Mouse (Mus musculus) forebrain, embryonic 13.5 days (tissue): Measurements from ENCODE around the gene Zfand5. TPM values are rescaled to one million over a fixed set of nuclear protein-coding genes. Genes with fewer than 3 reads are reported as not detected.
"Not testable (repeated sequence)": the region's sequence is repeated elsewhere in the genome, so short reads cannot be mapped to it uniquely, and the experiment has no call there.

Experiments used
- ATAC-seq: fragments of 200-750 bp; cut with Nextera tagmentation; 2 replicates; pipeline ENCODE4 v1.8.0; 2017
- H3K27ac ChIP-seq: fragments of 300-500 bp; sonication (generic); 2 replicates; pipeline ENCODE4 v1.5.1; 2015; ENCODE audit warnings: inconsistent platforms, mild to moderate bottlenecking, moderate library complexity
- H3K27me3 ChIP-seq: fragments of 300-500 bp; sonication (generic); 2 replicates; pipeline ENCODE4 v1.6.1; 2015; ENCODE audit warnings: mild to moderate bottlenecking, inconsistent platforms
- H3K36me3 ChIP-seq: fragments of 300-500 bp; sonication (generic); 2 replicates; pipeline ENCODE4 v1.6.1; 2015; ENCODE audit warnings: mild to moderate bottlenecking, inconsistent platforms; ENCODE audit not compliant: poor library complexity, severe bottlenecking
- H3K4me1 ChIP-seq: fragments of 300-500 bp; sonication (generic); 2 replicates; pipeline ENCODE4 v1.6.1; 2015; ENCODE audit warnings: inconsistent platforms
- H3K4me2 ChIP-seq: fragments of 300-500 bp; sonication (generic); 2 replicates; pipeline ENCODE4 v1.6.1; 2015; ENCODE audit warnings: inconsistent platforms, mild to moderate bottlenecking, moderate library complexity
- H3K4me3 ChIP-seq: fragments of 300-500 bp; sonication (generic); 2 replicates; pipeline ENCODE4 v1.5.1; 2015; ENCODE audit warnings: mild to moderate bottlenecking, inconsistent platforms
- H3K9ac ChIP-seq: fragments of 300-500 bp; sonication (generic); 2 replicates; pipeline ENCODE4 v1.6.1; 2015; ENCODE audit warnings: mild to moderate bottlenecking, inconsistent platforms
- H3K9me3 ChIP-seq: fragments of 300-500 bp; sonication (generic); replicated peaks from 2 replicates; pipeline ENCODE4 v1.6.1; 2016; ENCODE audit warnings: inconsistent platforms
- WGBS: fragments of 180-500 bp; shearing (Covaris S2); methylation state at CpG from one replicate; pipeline ENCODE4 v1.1.7; 2015; 5-methylcytosine and 5-hydroxymethylcytosine counted together
- polyA plus RNA-seq: library from polyadenylated mRNA; unstranded; fragments of >200 nt; fragmentation: Nextera tagmentation; extraction: Ambion mirVana; gene quantifications from 2 replicates; pipeline ENCODE4 v1.2.1, GENCODE M21; 2015

Gene Zfand5
- polyA plus RNA-seq, result 125 and 130 TPM in 2 replicates

- Histone ChIP-seq H3K4me1 (peaks cover 31% of the 10 kb centered on the region), H3K4me2 (peak within 1 kb of the TSS; percentile 72), H3K4me3 (peak within 1 kb of the TSS; percentile 95), H3K9ac (peak within 1 kb of the TSS; percentile 100), H3K27me3 (no peaks in the 10 kb centered on the region), H3K27ac (peak within 1 kb of the TSS; percentile 100), H3K36me3 (peaks cover 6% of the 10 kb centered on the region), H3K9me3 (no peaks in the 10 kb centered on the region)
- ATAC-seq, result peak; percentile 95
- WGBS, result under 1% methylated on average over 86 of the region's 118 CpGs
Measured at GRCm38 (mm10) chr19:21271741-21272654, at the start of gene Zfand5. Gene Zfand5, plus strand, starts transcription at chr19:21272278.

GRCm38 (mm10) chr19:21227131-21227530 is 44.9 kb upstream of the Zfand5 start:
- no peak for ATAC-seq
- no peak overlapping the region for H3K4me3 ChIP-seq
- H3K4me1 ChIP-seq, result no peaks in the 10 kb centered on the region
- no peak overlapping the region for H3K27ac ChIP-seq
- no peak overlapping the region for H3K4me2 ChIP-seq
- 78% methylated on average over 4 of the region's 4 CpGs for WGBS
- no peak overlapping the region for H3K9ac ChIP-seq
- no peaks in the 10 kb centered on the region for H3K9me3 ChIP-seq
- H3K36me3 ChIP-seq, result no peaks in the 10 kb centered on the region
- H3K27me3 ChIP-seq, result no peaks in the 10 kb centered on the region

GRCm38 (mm10) chr19:21227754-21228153 is 44.3 kb upstream of the Zfand5 start:
- Histone ChIP-seq H3K9ac (no peak overlapping the region), H3K4me1 (no peaks in the 10 kb centered on the region), H3K9me3 (no peaks in the 10 kb centered on the region), H3K4me2 (no peak overlapping the region), H3K27me3 (no peaks in the 10 kb centered on the region), H3K36me3 (no peaks in the 10 kb centered on the region), H3K27ac (no peak overlapping the region), H3K4me3 (no peak overlapping the region)
- ATAC-seq, result no peak
- WGBS, result 76% methylated on average over 2 of the region's 2 CpGs

- not testable (repeated sequence) for H3K27me3 ChIP-seq, H3K9me3 ChIP-seq, ATAC-seq, H3K4me3 ChIP-seq, H3K4me2 ChIP-seq, H3K9ac ChIP-seq, H3K4me1 ChIP-seq, H3K27ac ChIP-seq, H3K36me3 ChIP-seq
- 95% methylated on average over 2 of the region's 2 CpGs for WGBS
Measured at GRCm38 (mm10) chr19:21248730-21249129, 23.3 kb upstream of the Zfand5 start.

- no peak overlapping the region for H3K4me2 ChIP-seq
- H3K27me3 ChIP-seq, result no peaks in the 10 kb centered on the region
- H3K4me1 ChIP-seq, result no peaks in the 10 kb centered on the region
- H3K27ac ChIP-seq, result no peak overlapping the region
- no peak for ATAC-seq
- H3K9me3 ChIP-seq, result no peaks in the 10 kb centered on the region
- no peak overlapping the region for H3K9ac ChIP-seq
- 83% methylated on average over 2 of the region's 2 CpGs for WGBS
- H3K36me3 ChIP-seq, result no peaks in the 10 kb centered on the region
- H3K4me3 ChIP-seq, result no peak overlapping the region
Measured at GRCm38 (mm10) chr19:21253846-21254245, 18.2 kb upstream of the Zfand5 start.

GRCm38 (mm10) chr19:21255920-21256319 is 16.2 kb upstream of the Zfand5 start:
- Histone ChIP-seq H3K4me2 (no peak overlapping the region), H3K27ac (no peak overlapping the region), H3K9ac (no peak overlapping the region), H3K27me3 (no peaks in the 10 kb centered on the region), H3K4me1 (no peaks in the 10 kb centered on the region), H3K4me3 (no peak overlapping the region), H3K36me3 (no peaks in the 10 kb centered on the region), H3K9me3 (no peaks in the 10 kb centered on the region)
- ATAC-seq, result no peak
- 87% methylated on average over 3 of the region's 3 CpGs for WGBS

- H3K27ac ChIP-seq, result no peak overlapping the region
- H3K36me3 ChIP-seq, result no peaks in the 10 kb centered on the region
- no peaks in the 10 kb centered on the region for H3K9me3 ChIP-seq
- no peak overlapping the region for H3K9ac ChIP-seq
- no peak overlapping the region for H3K4me3 ChIP-seq
- 92% methylated on average over 2 of the region's 2 CpGs for WGBS
- H3K4me1 ChIP-seq, result no peaks in the 10 kb centered on the region
- H3K27me3 ChIP-seq, result no peaks in the 10 kb centered on the region
- no peak overlapping the region for H3K4me2 ChIP-seq
- ATAC-seq, result no peak
Measured at GRCm38 (mm10) chr19:21259453-21259852, 12.6 kb upstream of the Zfand5 start.

- Histone ChIP-seq H3K9me3 (no peaks in the 10 kb centered on the region), H3K27me3 (no peaks in the 10 kb centered on the region), H3K4me3 (no peak overlapping the region), H3K36me3 (no peaks in the 10 kb centered on the region), H3K9ac (no peak overlapping the region), H3K4me1 (no peaks in the 10 kb centered on the region), H3K27ac (no peak overlapping the region), H3K4me2 (no peak overlapping the region)
- ATAC-seq, result no peak
Measured at GRCm38 (mm10) chr19:21260280-21260679, 11.8 kb upstream of the Zfand5 start.

GRCm38 (mm10) chr19:21271186-21271585 is 892 bp upstream of the Zfand5 start:
- H3K9me3 ChIP-seq, result no peaks in the 10 kb centered on the region
- H3K4me1 ChIP-seq, result peaks cover 24% of the 10 kb centered on the region
- peak overlapping the region; percentile 95 for H3K4me3 ChIP-seq
- 31% methylated on average over 8 of the region's 8 CpGs for WGBS
- H3K27me3 ChIP-seq, result no peaks in the 10 kb centered on the region
- peak overlapping the region; percentile 100 for H3K27ac ChIP-seq
- peak overlapping the region; percentile 100 for H3K9ac ChIP-seq
- H3K4me2 ChIP-seq, result peak overlapping the region; percentile 72
- H3K36me3 ChIP-seq, result no peaks in the 10 kb centered on the region
- ATAC-seq, result no peak

GRCm38 (mm10) chr19:21272655-21273284 is 692 bp downstream of the Zfand5 start:
- WGBS, result under 1% methylated on average over 65 of the region's 66 CpGs
- H3K9ac ChIP-seq, result peak overlapping the region; percentile 100
- no peaks in the 10 kb centered on the region for H3K27me3 ChIP-seq
- peaks cover 12% of the 10 kb centered on the region for H3K36me3 ChIP-seq
- H3K9me3 ChIP-seq, result no peaks in the 10 kb centered on the region
- peak overlapping the region; percentile 100 for H3K27ac ChIP-seq
- H3K4me1 ChIP-seq, result peaks cover 36% of the 10 kb centered on the region
- peak overlapping the region; percentile 72 for H3K4me2 ChIP-seq
- ATAC-seq, result peak; percentile 67
- H3K4me3 ChIP-seq, result peak overlapping the region; percentile 95

GRCm38 (mm10) chr19:21273440-21273839 is 1.4 kb downstream of the Zfand5 start:
- Histone ChIP-seq H3K4me3 (peak overlapping the region; percentile 95), H3K36me3 (peaks cover 17% of the 10 kb centered on the region), H3K9ac (peak overlapping the region; percentile 70), H3K4me1 (peaks cover 38% of the 10 kb centered on the region), H3K9me3 (no peaks in the 10 kb centered on the region), H3K27ac (no peak overlapping the region), H3K27me3 (no peaks in the 10 kb centered on the region), H3K4me2 (peak overlapping the region; percentile 72)
- WGBS, result 0% methylated on average over 4 of the region's 4 CpGs
- ATAC-seq, result no peak

GRCm38 (mm10) chr19:21274181-21274591 is 2.1 kb downstream of the Zfand5 start:
- Histone ChIP-seq H3K27me3 (no peaks in the 10 kb centered on the region), H3K4me2 (peak overlapping the region; percentile 72), H3K4me3 (peak overlapping the region; percentile 95), H3K36me3 (peaks cover 19% of the 10 kb centered on the region), H3K9me3 (no peaks in the 10 kb centered on the region), H3K4me1 (peaks cover 38% of the 10 kb centered on the region), H3K9ac (peak overlapping the region; percentile 70), H3K27ac (no peak overlapping the region)
- 0% methylated on average over 2 of the region's 2 CpGs for WGBS
- peak; percentile 25 for ATAC-seq
